Mouse (Mus musculus) urinary bladder, postnatal 10 days (tissue): Measurements from ENCODE around the gene Olfr1000.
"Not testable (repeated sequence)": the region's sequence is repeated elsewhere in the genome, so short reads cannot be mapped to it uniquely, and the experiment has no call there.

Source experiments
- DNase-seq: peaks from one replicate; pipeline ENCODE4 v3.0.0; 2022; ENCODE audit warnings: low spot score

The Olfr1000 gene

DNA sequence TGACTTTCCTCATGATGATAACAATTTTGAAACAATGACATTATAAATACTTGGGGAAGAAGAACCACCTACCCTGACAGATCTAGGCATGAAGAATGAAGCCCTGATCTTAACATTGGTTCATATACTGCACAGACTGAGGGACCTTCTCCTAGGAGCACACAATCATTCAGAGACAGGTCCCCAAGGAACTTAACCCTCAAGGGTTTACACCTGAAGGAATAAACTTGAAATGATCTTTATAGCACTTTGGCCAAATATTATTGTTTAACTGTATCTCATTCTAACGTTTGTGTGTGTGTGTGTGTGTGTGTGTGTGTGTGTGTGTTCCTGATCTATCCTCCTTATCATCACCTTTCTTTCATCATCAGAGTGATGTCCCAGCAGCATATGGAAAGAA is at the start of gene Olfr1000:
TSS of gene Olfr1000 (minus strand) at position 101 of the 400 bp plus-strand sequence.
- no peak for DNase-seq

DNA sequence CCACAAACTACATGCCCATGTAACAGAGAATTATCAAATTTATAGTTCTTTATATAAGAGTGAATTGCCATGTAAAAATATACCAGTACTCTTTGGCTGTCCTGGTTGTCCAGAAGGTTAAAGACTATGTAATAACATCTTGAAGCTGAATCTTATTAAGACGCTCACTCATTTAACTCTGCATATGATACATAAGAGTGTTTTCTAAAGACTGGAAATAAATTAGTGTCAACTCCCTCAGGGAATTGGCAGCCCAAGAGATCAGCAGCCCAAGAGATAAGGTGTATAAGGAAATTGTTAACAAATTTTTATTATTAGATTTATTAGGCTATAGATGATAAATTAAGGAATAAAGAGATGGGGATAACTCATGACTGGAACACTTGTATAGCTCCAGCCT is 38.9 kb upstream of the Olfr1000 start, which contains the start of gene Olfr1002:
TSS of gene Olfr1002 (minus strand) at position 101 of the 400 bp plus-strand sequence.
- DNase-seq, result no peak

DNA sequence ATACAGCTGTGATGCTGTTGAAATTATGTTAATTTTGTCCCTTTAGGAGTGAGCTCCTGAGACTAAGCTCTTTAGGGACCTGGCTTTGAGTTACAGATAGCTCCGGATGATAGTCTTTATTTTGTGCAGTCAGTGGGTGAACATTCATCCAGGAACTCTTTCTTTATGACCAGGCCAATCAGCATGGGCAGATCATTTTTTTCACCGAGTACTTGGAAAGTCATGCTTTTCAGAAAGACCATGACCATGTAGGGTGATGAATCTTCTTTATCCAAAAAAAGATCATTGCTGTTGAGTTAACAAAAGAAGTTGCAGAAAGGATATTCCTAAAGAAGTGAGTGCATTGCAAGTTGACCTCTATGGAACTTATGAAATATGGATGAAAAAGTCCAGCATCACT is 23.1 kb downstream of the Olfr1000 start, which contains the start of gene Olfr998:
TSS of gene Olfr998 (plus strand) at position 301 of the 400 bp plus-strand sequence.
- DNase-seq, result not testable (repeated sequence)

DNA sequence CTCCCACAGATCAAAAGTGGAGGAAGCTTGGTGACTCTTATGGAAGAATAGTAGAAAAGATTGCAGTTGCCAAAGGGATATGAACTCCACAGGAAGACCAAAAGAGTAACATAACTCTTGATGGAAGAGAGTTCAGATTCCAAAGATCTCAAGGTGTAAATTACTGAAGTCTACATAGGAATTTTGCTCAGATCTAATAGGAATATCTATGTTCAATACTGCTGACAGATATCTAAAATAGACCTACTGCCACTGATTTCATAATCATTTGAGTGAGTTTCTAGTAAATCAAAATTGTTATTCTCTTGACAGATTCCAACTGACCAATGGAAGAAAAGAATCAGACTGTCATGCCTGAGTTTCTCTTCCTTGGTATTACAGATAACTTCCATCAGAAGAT is 32.8 kb downstream of the Olfr1000 start, which contains the start of gene Olfr996:
TSS of gene Olfr996 (plus strand) at position 301 of the 400 bp plus-strand sequence.
- no peak for DNase-seq

DNA sequence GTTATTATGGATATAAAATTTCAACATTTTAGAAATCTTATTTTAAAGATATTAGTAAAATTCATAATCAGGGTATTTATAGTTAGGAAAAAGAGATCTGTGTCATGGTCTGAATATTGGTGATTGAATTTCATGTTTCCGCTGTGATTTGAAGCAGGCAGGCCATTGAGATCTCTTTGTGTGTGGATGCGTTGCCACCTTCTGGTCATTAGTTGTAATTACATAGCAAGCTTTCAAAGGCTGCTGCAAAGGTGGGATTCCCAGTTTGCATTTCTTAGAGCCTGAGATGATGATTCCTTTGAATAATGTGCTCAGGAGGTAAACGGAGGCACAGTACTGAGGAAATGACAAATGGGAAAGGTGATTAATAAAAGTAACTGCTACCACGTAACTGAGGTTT is 50.5 kb downstream of the Olfr1000 start:
- DNase-seq, result no peak

DNA sequence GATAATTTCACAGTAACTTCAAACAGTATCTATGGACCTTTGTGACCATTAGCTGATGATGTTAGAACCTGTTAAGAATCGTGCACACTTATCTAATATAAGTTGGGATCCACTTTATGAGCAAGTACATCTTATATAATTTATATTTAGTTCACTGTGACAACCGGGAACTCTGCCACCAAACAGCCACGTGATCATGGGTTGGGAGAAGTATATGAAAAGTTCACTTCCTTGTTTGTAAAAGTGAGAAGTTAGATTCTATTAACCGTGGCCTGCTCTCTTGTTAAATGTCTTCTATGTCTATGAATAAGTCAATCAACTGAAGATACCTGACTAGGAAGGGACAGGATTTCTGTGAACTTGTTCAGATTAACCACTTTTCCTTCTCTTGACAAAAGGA is 51.5 kb downstream of the Olfr1000 start:
- DNase-seq, result no peak
